Mouse (Mus musculus) cortical plate, adult 2 months (tissue): ENCODE data around the gene Mbl1. TPM values are rescaled to one million over a fixed set of nuclear protein-coding genes. Genes with fewer than 3 reads are reported as not detected.

Source experiments
- H3K27ac ChIP-seq: fragments of 200-500 bp; 2 replicates; pipeline ENCODE4 v1.5.1; 2012; ENCODE audit warnings: low read length, control low read depth, inconsistent platforms; ENCODE audit not compliant: insufficient read depth
- H3K4me1 ChIP-seq: fragments of 200-500 bp; 2 replicates; pipeline ENCODE4 v1.6.1; 2011; ENCODE audit warnings: low read length; ENCODE audit not compliant: control insufficient read depth, insufficient read depth
- H3K4me3 ChIP-seq: fragments of 200-500 bp; 2 replicates; pipeline ENCODE4 v1.5.1; 2011; ENCODE audit warnings: mild to moderate bottlenecking, low read length, control low read depth; ENCODE audit not compliant: insufficient read depth
- CTCF ChIP-seq: fragments of 200-500 bp; IDR thresholded peaks from 2 replicates; pipeline ENCODE4 v1.5.1; 2011; ENCODE audit warnings: mild to moderate bottlenecking, control low read depth, low read length; ENCODE audit not compliant: insufficient read depth; ENCODE audit errors: extremely low read depth
- POLR2A ChIP-seq: fragments of 200-500 bp; IDR thresholded peaks from 2 replicates; pipeline ENCODE4 v1.6.1; 2011; ENCODE audit warnings: mild to moderate bottlenecking, low read length, control low read depth; ENCODE audit not compliant: insufficient read depth; ENCODE audit errors: extremely low read depth
- polyA plus RNA-seq: library from polyadenylated mRNA; depleted of rRNA; stranded (reverse); fragments of >200 nt; gene quantifications from 2 replicates; pipeline ENCODE4 v1.2.3, GENCODE M21; 2012

Mbl1 gene
- polyA plus RNA-seq, 1 experiment, result not detected

GRCm38 (mm10) chr14:41137006-41137405 lies 14.3 kb upstream of the Mbl1 start:
- TF ChIP-seq POLR2A (no peak), CTCF (no peak)
- Histone ChIP-seq H3K27ac (no peak overlapping the region), H3K4me3 (no peak overlapping the region), H3K4me1 (no peaks in the 10 kb centered on the region)

GRCm38 (mm10) chr14:41140686-41141085 lies 10.6 kb upstream of the Mbl1 start:
- TF ChIP-seq POLR2A, result no peak
- H3K4me1 ChIP-seq, result no peaks in the 10 kb centered on the region
- no peak overlapping the region for H3K4me3 ChIP-seq
- no peak overlapping the region for H3K27ac ChIP-seq

- Histone ChIP-seq H3K4me3 (no peak overlapping the region), H3K4me1 (no peaks in the 10 kb centered on the region), H3K27ac (no peak overlapping the region)
- TF ChIP-seq CTCF (no peak), POLR2A (no peak)
These were observed 5.2 kb upstream of the Mbl1 start for GRCm38 (mm10) chr14:41146035-41146434.

GRCm38 (mm10) chr14:41146922-41147321 lies 4.3 kb upstream of the Mbl1 start:
- Histone ChIP-seq H3K4me3 (no peak overlapping the region), H3K27ac (no peak overlapping the region), H3K4me1 (no peaks in the 10 kb centered on the region)
- TF ChIP-seq CTCF, result no peak
- TF ChIP-seq POLR2A, result no peak

GRCm38 (mm10) chr14:41147356-41147755 lies 3.9 kb upstream of the Mbl1 start:
- TF ChIP-seq CTCF (no peak), POLR2A (no peak)
- Histone ChIP-seq H3K4me1 (no peaks in the 10 kb centered on the region), H3K27ac (no peak overlapping the region), H3K4me3 (no peak overlapping the region)

GRCm38 (mm10) chr14:41160076-41160475 lies 8.8 kb downstream of the Mbl1 start:
- no peak for TF ChIP-seq CTCF
- no peak for TF ChIP-seq POLR2A
- no peak overlapping the region for H3K4me3 ChIP-seq
- H3K4me1 ChIP-seq, result no peaks in the 10 kb centered on the region
- no peak overlapping the region for H3K27ac ChIP-seq

GRCm38 (mm10) chr14:41160743-41161142 lies 9.5 kb downstream of the Mbl1 start:
- no peak for TF ChIP-seq CTCF
- TF ChIP-seq POLR2A, result no peak
- H3K4me1 ChIP-seq, result no peaks in the 10 kb centered on the region

GRCm38 (mm10) chr14:41162663-41163062 lies 11.4 kb downstream of the Mbl1 start:
- TF ChIP-seq CTCF (peak; percentile 81), POLR2A (no peak)
- Histone ChIP-seq H3K4me3 (no peak overlapping the region), H3K27ac (no peak overlapping the region), H3K4me1 (no peaks in the 10 kb centered on the region)

More at GRCm38 (mm10) chr14:41160743-41161142, 9.5 kb downstream of the Mbl1 start:
- Histone ChIP-seq H3K27ac (no peak overlapping the region), H3K4me3 (no peak overlapping the region)

- Histone ChIP-seq H3K4me3 (no peak overlapping the region), H3K27ac (no peak overlapping the region), H3K4me1 (no peaks in the 10 kb centered on the region)
- TF ChIP-seq POLR2A (no peak), CTCF (no peak)
These were observed 16.0 kb downstream of the Mbl1 start for GRCm38 (mm10) chr14:41167278-41167677.

GRCm38 (mm10) chr14:41168567-41168966 lies 17.3 kb downstream of the Mbl1 start:
- no peak overlapping the region for H3K27ac ChIP-seq
- no peaks in the 10 kb centered on the region for H3K4me1 ChIP-seq
- no peak for TF ChIP-seq CTCF
- no peak for TF ChIP-seq POLR2A
- no peak overlapping the region for H3K4me3 ChIP-seq

- Histone ChIP-seq H3K4me1 (no peaks in the 10 kb centered on the region), H3K27ac (no peak overlapping the region), H3K4me3 (no peak overlapping the region)
- TF ChIP-seq CTCF (no peak), POLR2A (no peak)
These were observed 19.3 kb downstream of the Mbl1 start for GRCm38 (mm10) chr14:41170514-41170913.
